Mouse (Mus musculus): ENCODE data around the gene Nol10.

GRCm38 (mm10) chr12:17450503-17450902 lies 102.2 kb downstream of the Nol10 start:
- no peak for TF ChIP-seq EP300 (optimal IDR thresholded peaks at IDR 0.05)
- no peak for TF ChIP-seq CTCF (IDR thresholded peaks at IDR 0.05; ENCODE audit: low read depth)

All from stomach, postnatal 0 days (tissue).